Mouse (Mus musculus) kidney, embryonic 16.5 days (tissue): Measurements from ENCODE around the gene Pde4d. TPM values are rescaled to one million over a fixed set of nuclear protein-coding genes. Genes with fewer than 3 reads are reported as not detected.
"Not testable (repeated sequence)": the region's sequence is repeated elsewhere in the genome, so short reads cannot be mapped to it uniquely, and the experiment has no call there.

Source experiments
- ATAC-seq: fragments of 200-750 bp; cut with Nextera tagmentation; 2 replicates; pipeline ENCODE4 v1.8.0; 2017; ENCODE audit warnings: moderate TSS enrichment; ENCODE audit not compliant: low FRiP score, low TSS enrichment
- H3K27ac ChIP-seq: fragments of 300-500 bp; sonication (generic); 2 replicates; pipeline ENCODE4 v1.5.1; 2014; ENCODE audit warnings: low read length
- H3K27me3 ChIP-seq: fragments of 300-500 bp; sonication (generic); 2 replicates; pipeline ENCODE4 v1.6.1; 2014; ENCODE audit warnings: low read length, control low read depth, mixed read lengths; ENCODE audit not compliant: insufficient read depth
- H3K36me3 ChIP-seq: fragments of 300-500 bp; sonication (generic); 2 replicates; pipeline ENCODE4 v1.6.1; 2014; ENCODE audit warnings: low read length, control low read depth, mixed read lengths; ENCODE audit not compliant: insufficient read depth
- H3K4me1 ChIP-seq: fragments of 300-500 bp; sonication (generic); 2 replicates; pipeline ENCODE4 v1.6.1; 2014; ENCODE audit warnings: low read length, control low read depth, mixed read lengths; ENCODE audit not compliant: insufficient read depth
- H3K4me2 ChIP-seq: fragments of 300-500 bp; sonication (generic); replicated peaks from 2 replicates; pipeline ENCODE4 v1.6.1; 2014; ENCODE audit warnings: low read depth, low read length
- H3K4me3 ChIP-seq: fragments of 300-500 bp; sonication (generic); 2 replicates; pipeline ENCODE4 v1.5.1; 2014; ENCODE audit warnings: mild to moderate bottlenecking, low read length
- H3K9ac ChIP-seq: fragments of 300-500 bp; sonication (generic); replicated peaks from 2 replicates; pipeline ENCODE4 v1.6.1; 2014; ENCODE audit warnings: low read length
- H3K9me3 ChIP-seq: fragments of 300-500 bp; sonication (generic); 2 replicates; pipeline ENCODE4 v1.6.1; 2016; ENCODE audit warnings: low read length, control low read depth
- WGBS: fragments of 180-500 bp; shearing (Covaris S2); extraction: QIAGEN DNeasy Blood & Tissue Kit; methylation state at CpG from one replicate; pipeline ENCODE4 v1.1.7; 2014; 5-methylcytosine and 5-hydroxymethylcytosine counted together
- polyA plus RNA-seq: library from polyadenylated mRNA; unstranded; fragments of >200 nt; fragmentation: Nextera tagmentation; extraction: Ambion mirVana; gene quantifications from 2 replicates; pipeline ENCODE4 v1.2.1, GENCODE M21; 2015

Pde4d gene
- polyA plus RNA-seq, 1 experiment from 2014 or later: 11.1 TPM

DNA sequence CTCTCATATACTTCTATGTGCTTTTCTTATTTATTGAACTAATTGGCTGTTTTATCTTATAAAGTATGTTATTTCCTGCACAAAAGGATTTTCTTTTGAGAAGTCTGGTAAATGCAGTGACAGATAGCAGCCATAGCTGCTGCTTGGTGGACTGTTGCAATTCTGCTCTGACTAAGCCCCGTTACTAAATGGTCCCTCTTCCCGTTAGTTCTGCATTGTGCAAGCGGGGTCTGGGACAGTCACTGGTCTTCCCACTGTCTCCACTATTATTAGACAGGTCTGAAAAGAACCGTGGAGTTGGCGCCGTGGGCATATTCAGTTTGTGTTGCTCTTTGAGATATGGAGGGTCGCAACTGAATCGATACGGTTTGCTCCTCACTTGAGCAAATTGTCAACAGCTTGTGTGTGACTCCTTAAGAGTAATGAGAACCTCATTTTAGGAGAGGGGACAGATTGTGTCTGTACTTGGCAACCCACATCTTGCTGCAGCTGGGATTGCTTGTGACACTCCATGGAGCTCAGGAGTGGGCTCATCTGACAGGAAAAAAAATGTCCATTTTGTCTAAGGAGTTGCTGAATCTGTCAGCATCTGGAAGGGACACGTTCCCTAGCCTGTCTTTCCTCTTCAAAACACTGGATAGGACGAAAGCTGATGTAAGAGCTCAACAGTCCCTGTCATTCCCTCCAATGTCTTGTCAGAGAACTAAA lies 316.4 kb downstream of the Pde4d start:
- Histone ChIP-seq H3K9me3 (no peaks in the 10 kb centered on the region), H3K27ac (no peak overlapping the region), H3K9ac (no peak overlapping the region), H3K4me1 (no peaks in the 10 kb centered on the region), H3K27me3 (no peaks in the 10 kb centered on the region), H3K36me3 (no peaks in the 10 kb centered on the region), H3K4me2 (no peak overlapping the region), H3K4me3 (no peak overlapping the region)
- no peak for ATAC-seq
- 75% methylated on average over 11 of the region's 11 CpGs for WGBS

DNA sequence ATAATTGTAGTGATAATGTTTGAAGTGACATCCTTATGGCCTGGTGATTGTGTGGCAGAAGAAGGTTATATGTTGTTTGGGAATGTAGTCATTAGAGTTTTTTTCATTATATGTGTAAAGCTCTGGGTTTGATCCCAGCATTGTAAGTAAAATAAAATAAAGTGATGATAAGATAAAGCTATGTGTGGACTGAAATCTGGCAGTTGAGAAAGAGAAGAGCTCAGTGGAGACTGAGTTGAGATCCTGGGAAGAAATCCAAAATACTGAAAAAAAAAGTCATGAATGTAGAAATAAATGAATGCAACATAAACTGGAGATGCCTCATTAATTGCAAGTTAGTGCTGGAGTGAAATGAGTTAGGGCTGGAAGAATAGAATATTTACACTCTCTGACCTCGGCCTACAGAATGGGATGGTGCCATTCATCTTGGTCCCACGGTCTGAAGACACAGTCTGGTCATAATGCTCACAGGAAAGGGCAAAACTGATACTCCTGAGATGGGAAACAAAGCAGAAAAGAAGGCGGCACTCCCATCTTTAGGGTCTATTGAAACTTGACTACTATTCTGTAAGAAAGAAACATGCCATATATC lies 319.8 kb downstream of the Pde4d start:
- H3K36me3 ChIP-seq: no peaks in the 10 kb centered on the region
- H3K4me3 ChIP-seq: no peak overlapping the region
- no peak overlapping the region for H3K4me2 ChIP-seq
- H3K9me3 ChIP-seq: no peaks in the 10 kb centered on the region
- H3K9ac ChIP-seq: no peak overlapping the region
- ATAC-seq: no peak
- no peak overlapping the region for H3K27ac ChIP-seq
- no peaks in the 10 kb centered on the region for H3K4me1 ChIP-seq
- 22% methylated on average over 3 of the region's 3 CpGs for WGBS
- H3K27me3 ChIP-seq: no peaks in the 10 kb centered on the region

DNA sequence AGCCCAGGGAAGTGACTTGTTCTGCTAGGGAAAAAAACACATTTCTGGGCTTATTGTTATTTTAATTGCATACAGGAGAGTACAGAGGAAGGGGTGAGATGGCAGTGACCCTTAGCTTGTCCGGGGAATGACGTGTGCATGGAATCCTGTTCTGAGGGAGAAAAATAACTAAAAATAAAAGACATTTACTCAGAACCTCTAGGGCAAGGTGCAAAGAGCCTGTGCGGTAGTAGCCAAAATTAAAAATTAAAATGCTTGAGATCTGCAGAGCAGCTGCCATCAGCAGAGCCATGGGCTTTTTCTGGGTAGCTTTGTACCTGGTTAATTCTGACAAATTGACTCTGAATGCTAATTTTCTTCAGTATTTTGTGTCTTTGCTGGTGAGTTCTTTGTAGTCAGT lies 322.6 kb downstream of the Pde4d start:
- H3K9ac ChIP-seq: no peak overlapping the region
- ATAC-seq: no peak
- no peaks in the 10 kb centered on the region for H3K9me3 ChIP-seq
- 49% methylated on average over 3 of the region's 3 CpGs for WGBS
- H3K36me3 ChIP-seq: no peaks in the 10 kb centered on the region
- no peak overlapping the region for H3K4me3 ChIP-seq
- no peak overlapping the region for H3K4me2 ChIP-seq
- no peak overlapping the region for H3K27ac ChIP-seq
- no peaks in the 10 kb centered on the region for H3K27me3 ChIP-seq
- no peaks in the 10 kb centered on the region for H3K4me1 ChIP-seq

DNA sequence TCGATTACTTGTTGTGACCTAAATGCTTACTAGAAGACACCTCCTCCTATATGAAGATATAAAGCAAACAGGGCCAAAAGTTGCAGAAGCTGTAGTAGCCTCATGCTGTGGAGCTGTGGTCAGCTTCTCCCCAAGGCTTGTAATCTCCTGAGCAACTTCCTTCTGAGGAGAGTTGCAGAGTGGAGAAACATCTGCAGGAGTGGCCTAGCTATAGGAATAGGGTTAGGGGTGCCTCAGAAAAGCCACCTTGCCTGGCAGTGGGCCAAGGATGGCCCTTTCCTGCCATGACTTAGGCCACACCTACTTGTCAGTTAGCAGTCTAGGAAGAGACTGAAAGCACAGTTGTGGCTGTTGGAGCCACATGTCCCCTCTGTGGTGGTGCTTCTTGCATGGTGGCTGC lies 325.2 kb downstream of the Pde4d start:
- H3K27ac ChIP-seq: no peak overlapping the region
- ATAC-seq: no peak
- H3K4me3 ChIP-seq: no peak overlapping the region
- no peaks in the 10 kb centered on the region for H3K36me3 ChIP-seq
- H3K9me3 ChIP-seq: no peaks in the 10 kb centered on the region
- H3K27me3 ChIP-seq: no peaks in the 10 kb centered on the region
- no peak overlapping the region for H3K9ac ChIP-seq
- WGBS: 87% methylated on average over 1 of the region's 1 CpGs
- no peaks in the 10 kb centered on the region for H3K4me1 ChIP-seq
- H3K4me2 ChIP-seq: no peak overlapping the region

DNA sequence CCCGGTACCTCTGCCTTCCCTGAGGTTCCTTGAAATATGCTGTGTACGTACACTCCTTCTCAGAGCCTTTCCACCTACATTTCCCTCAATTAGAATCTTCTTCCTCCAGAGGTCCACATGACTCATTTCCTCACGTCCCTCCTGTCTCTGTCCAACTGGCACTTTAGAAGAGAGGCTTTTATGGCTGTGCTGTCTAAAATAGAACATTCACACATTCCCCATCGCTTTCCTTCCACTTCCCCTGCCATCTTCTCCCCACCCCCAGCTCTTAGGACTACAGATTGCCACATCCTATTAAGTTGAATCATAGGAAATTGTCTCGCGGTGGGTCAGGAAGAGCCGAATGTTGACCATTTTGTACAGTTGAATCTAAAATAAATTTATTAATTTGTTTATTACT lies 326.1 kb downstream of the Pde4d start:
- H3K36me3 ChIP-seq: no peaks in the 10 kb centered on the region
- ATAC-seq: no peak
- no peaks in the 10 kb centered on the region for H3K9me3 ChIP-seq
- no peaks in the 10 kb centered on the region for H3K4me1 ChIP-seq
- H3K4me3 ChIP-seq: no peak overlapping the region
- H3K27me3 ChIP-seq: no peaks in the 10 kb centered on the region
- no peak overlapping the region for H3K27ac ChIP-seq
- H3K4me2 ChIP-seq: no peak overlapping the region
- WGBS: 68% methylated on average over 7 of the region's 7 CpGs
- no peak overlapping the region for H3K9ac ChIP-seq

DNA sequence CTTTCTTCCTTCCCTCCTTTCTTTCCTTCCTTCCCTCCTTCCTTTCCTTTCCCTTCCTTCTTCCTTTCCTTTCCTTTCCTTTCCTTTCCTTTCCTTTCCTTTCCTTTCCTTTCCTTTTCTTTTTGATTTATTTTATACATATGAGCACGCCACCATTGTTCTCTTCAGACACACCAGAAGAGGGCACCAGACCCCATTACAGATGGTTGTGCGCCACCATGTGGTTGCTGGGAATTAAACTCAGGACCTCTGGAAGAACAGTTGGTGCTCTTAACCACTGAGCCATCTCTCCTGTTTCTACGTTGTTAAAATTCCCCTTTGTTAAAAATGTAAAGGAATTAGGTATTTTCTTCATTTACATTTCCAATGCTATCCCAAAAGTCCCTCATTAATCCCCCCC lies 347.9 kb downstream of the Pde4d start:
- 86% methylated on average over 3 of the region's 3 CpGs for WGBS
- not testable (repeated sequence) for H3K9me3 ChIP-seq, ATAC-seq, H3K27me3 ChIP-seq, H3K9ac ChIP-seq, H3K4me2 ChIP-seq, H3K4me1 ChIP-seq, H3K4me3 ChIP-seq, H3K27ac ChIP-seq, H3K36me3 ChIP-seq

DNA sequence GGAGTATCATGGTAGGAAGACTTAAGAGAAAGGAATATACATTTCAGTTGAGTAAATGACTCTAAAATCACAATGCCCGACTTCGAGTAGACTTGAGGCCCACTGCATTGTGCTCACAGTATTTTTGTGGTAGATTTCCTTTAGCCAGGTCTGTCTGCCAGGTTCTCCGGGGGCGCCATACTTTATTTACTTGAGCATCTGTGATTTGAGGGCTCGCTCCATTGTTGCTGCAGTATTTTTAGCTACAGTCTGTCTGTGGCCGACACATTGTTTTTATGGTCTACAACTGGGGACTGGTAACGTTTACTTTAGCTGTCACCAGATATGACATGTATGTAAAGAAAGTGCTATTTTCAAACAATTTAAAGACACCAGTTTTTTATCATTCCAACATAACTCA lies 359.4 kb downstream of the Pde4d start:
- Histone ChIP-seq H3K27ac (no peak overlapping the region), H3K4me2 (no peak overlapping the region), H3K27me3 (no peaks in the 10 kb centered on the region), H3K36me3 (no peaks in the 10 kb centered on the region), H3K9ac (no peak overlapping the region), H3K4me1 (no peaks in the 10 kb centered on the region), H3K9me3 (no peaks in the 10 kb centered on the region), H3K4me3 (no peak overlapping the region)
- WGBS: 82% methylated on average over 7 of the region's 7 CpGs
- no peak for ATAC-seq

DNA sequence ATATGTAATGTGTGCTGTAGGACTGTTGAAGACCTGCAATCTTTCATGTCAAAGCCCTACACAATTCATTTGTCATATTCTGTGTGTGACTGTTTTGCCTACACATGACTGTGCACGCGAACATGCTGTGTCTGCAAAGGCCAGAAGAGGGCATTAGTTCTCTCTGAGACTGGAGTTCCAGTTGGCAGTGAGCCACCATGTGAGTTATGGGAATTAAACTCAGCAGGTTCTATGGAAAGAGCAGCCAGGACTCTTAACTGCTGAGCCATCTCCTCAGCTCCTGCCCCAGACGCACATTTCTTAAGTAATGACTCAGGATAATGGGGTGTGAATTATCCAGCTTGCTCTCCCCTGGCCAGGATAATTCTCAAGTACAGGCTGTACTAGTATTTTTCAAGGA lies 363.2 kb downstream of the Pde4d start:
- WGBS: 55% methylated on average over 3 of the region's 3 CpGs
- no peak overlapping the region for H3K9ac ChIP-seq
- H3K4me1 ChIP-seq: no peaks in the 10 kb centered on the region
- ATAC-seq: no peak
- no peak overlapping the region for H3K4me2 ChIP-seq
- H3K4me3 ChIP-seq: no peak overlapping the region
- H3K27me3 ChIP-seq: no peaks in the 10 kb centered on the region
- H3K9me3 ChIP-seq: no peaks in the 10 kb centered on the region
- no peaks in the 10 kb centered on the region for H3K36me3 ChIP-seq
- H3K27ac ChIP-seq: no peak overlapping the region

DNA sequence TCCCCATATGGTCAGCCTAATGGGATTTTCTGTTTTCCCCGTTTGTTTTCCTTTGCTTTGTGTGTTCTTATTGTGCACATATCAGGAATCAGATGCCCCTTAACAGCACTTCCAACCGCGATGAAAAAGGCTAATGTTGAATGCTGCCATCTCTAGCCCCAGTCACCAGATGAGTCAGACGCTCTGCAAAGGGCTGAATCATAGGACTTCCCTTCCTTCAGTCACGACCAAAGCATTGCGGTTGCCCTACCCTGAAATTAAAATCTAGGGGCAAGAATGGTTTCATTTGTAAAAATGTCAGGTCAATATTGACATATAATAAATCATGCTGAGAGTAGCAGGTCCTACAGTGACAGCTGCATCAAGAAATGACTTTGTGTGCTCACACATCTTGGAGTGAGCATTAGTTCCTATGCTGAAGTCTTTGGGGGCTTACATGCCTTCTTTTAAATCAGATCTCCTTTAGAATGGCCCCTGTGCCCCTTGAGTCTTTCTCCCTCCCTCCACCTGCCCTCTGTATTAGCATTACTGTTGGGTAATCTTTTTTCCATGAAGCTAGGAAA lies 370.2 kb downstream of the Pde4d start:
- no peak for ATAC-seq
- no peaks in the 10 kb centered on the region for H3K9me3 ChIP-seq
- no peak overlapping the region for H3K4me2 ChIP-seq
- 84% methylated on average over 6 of the region's 6 CpGs for WGBS
- H3K27me3 ChIP-seq: no peaks in the 10 kb centered on the region
- no peak overlapping the region for H3K9ac ChIP-seq
- H3K27ac ChIP-seq: no peak overlapping the region
- no peaks in the 10 kb centered on the region for H3K4me1 ChIP-seq
- H3K4me3 ChIP-seq: no peak overlapping the region
- H3K36me3 ChIP-seq: no peaks in the 10 kb centered on the region

DNA sequence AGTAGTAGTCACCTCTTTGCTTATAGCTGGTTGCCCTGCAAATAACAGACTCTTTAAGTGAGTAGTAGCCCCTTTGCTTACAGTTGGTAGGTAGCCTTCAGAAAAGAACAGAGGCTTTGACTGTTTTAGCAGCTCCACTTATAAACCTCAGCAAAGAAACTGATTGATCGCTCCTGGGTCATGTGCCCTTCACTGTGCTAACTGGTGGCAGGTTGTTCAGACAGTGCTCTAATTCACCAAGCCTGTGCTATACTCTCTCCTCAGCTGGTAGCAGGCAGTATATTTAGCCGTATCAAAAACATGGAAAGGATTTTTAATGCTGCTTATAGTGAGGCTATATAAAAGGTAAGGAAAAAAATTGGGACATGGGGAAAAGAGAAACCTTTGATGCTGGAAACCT lies 370.7 kb downstream of the Pde4d start:
- Histone ChIP-seq H3K9me3 (no peaks in the 10 kb centered on the region), H3K4me3 (no peak overlapping the region), H3K4me2 (no peak overlapping the region), H3K27ac (no peak overlapping the region), H3K36me3 (no peaks in the 10 kb centered on the region), H3K9ac (no peak overlapping the region), H3K4me1 (no peaks in the 10 kb centered on the region), H3K27me3 (no peaks in the 10 kb centered on the region)
- ATAC-seq: no peak
- WGBS: 86% methylated on average over 2 of the region's 2 CpGs
